Mouse (Mus musculus) layer of hippocampus, postnatal 36 days (tissue): ENCODE results near the gene Twf1. TPM values are rescaled to one million over a fixed set of nuclear protein-coding genes. Genes with fewer than 3 reads are reported as not detected.
A peak's percentile ranks its signal among the peaks of the same experiment; 100 is the strongest.

Experiments used
- DNase-seq, 2 experiments: peaks; one replicate each; pipeline ENCODE4 v3.0.0; 2022
- total RNA-seq, 2 experiments: library from RNA; stranded (reverse); gene quantifications; 2 replicates each; pipeline ENCODE4 v1.2.3; 2021

Gene Twf1
- total RNA-seq, 2 experiments from 2014 or later: 48.7 to 64.7 TPM

DNA sequence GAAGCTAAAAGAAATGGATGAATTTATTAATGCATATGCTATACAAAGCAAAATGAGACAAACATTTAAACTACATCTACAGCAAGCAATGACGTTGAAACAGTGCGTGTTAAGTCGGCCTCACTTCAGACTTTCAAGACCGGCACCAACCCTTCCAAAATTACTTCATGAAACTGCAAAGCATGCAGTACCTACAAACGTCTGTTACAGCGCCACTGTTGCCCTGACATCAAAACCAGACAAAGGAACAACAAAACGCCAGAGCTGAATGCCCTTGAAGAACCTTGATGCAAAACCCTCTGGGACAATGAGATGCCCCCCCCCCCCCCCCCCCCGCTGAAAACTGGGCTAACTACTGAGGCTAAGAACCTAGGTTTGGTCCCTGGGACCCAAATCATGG lies 16.9 kb downstream of the Twf1 start:
- DNase-seq: no peak

DNA sequence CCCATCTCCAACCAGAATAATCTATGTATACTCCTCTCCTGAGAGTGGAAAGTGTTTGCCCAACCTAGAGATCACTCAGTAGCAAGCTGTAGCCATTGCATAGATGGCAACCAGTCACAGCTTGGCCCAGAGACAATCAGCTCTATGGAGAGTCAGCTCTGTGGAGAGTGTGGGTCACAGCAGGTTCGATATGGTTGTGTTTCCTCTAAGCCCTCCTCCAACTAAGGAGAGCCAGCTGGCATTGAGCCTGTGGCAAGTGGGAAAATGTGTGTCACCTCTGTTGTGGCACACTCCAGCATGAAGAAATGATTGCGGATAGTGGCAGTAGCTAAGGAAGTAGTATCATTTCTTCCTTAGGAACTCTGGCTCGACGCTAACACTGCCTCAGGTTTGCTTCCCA lies 18.2 kb downstream of the Twf1 start:
- no peak for DNase-seq

DNA sequence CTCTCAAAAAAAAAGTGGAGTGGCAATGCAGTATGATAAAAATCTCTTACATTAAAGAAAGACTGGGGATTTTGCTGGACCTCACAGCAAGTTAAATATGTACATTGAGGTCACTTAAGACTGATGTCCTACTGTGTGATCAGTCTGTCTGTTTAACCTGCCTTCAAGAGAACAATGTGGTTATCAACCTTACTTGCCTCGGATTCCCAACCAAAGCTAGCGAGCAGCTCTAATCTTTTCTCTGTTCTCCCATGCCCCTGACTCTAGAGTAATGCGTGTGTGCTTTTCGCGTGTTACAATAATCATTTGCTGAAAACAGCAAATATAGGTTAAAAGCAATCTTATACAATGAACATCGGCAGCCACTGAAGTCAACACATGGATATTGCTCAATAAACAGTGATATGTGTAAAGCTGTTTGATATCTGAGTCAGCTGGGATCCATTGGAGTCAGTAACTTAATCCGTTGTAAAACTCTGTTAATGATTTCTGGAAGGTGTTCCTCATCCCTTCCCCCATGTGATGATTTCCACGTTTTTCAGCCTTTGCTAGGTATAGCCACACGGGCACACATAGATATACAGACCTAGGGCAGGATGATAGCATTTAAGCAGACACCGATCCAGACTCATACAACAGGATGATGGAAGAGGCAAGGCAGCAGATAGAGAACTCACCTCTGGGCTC lies 21.1 kb downstream of the Twf1 start:
- DNase-seq: no peak

DNA sequence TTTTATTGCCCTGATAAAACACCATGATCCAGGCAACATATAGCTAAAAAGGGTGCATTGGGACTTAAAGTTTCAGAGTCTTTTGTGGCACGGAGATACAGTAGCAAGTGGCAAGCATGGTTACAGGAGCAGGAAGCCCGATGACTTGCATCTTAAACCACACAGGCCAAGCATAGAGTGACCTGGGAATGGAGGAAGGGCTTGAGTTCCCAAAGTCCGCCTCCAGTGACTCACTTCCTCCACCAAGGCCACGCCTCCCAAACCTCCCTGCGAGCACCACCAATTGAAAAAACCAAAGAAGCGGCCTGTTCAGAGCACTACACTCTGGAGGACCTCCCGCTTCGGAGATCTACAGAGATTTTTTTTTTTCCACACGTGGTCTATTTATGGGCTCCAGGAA lies 23.8 kb downstream of the Twf1 start:
- DNase-seq: no peak

DNA sequence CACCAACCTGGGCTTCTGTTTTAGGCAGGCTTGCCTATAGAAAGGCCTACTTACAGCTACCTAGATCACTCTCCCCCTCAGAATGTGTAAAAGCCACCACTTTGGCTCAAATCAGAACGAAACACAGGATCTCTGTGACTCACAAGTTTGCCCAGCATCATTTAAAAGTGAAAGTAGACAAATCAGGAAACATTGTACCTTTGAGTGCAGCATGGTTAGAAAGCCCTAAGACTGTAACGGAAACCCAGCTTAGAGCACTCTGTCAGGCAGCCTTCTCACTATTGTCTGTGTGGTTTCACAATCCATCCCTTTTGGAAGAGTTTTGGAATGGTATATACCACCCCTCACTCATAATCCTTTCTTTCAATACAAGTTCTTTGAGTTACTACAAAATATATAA lies 24.8 kb downstream of the Twf1 start:
- no peak for DNase-seq

DNA sequence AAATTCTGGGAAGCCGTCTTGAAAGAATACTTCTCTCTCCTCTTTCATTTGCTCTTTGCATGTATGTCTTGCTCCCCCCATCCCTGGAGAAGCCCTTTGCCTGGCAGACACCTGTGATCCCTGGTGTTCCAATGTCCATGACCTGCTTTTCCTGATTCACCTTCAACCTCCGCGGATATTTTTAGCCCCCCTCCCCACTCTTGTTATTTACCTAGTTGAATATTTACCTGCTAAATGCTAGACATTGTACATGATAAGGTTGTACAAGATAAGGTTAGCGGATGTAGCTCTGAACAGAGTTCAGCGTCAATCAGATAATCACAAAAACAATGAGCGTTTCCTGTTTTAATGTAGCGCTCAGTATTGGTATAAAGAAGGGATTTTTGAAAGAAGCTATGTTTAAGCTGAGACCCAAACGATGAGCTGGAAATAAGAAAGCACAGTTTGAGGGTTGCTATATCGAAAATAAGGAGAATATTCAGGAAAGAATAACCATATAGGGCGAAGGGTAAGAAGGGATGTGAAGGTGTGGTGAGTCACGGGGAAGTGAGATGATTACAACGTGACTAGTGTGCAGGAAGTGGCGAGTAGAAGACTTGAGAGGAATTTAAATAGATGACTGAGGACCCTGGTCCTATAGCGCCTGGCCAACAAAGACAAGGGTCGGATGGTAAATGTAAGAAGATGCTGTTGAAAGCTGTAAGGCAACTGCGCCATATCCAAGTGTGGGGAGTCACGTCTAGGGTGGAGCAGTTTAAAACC lies 30.6 kb downstream of the Twf1 start:
- no peak for DNase-seq

DNA sequence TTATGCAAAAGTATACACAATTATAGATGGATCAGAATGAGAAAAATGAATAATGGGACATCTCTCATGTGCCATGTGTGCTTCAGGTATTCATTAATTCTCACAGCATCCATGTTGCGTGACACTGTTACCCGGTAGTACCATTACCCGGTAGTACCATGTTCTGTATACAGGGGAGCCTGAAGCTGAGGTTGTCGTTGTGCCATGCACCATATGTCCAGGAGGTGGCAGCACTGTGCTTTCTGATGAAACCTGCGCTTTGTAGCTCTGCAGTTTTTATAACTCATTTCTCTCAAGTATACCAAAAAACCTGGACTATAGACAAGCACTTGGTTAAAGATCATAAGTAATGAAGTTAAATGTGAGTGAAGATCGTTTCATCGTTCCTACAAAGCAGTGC lies 32.2 kb downstream of the Twf1 start:
- peak; percentile 81 to 87 for DNase-seq

DNA sequence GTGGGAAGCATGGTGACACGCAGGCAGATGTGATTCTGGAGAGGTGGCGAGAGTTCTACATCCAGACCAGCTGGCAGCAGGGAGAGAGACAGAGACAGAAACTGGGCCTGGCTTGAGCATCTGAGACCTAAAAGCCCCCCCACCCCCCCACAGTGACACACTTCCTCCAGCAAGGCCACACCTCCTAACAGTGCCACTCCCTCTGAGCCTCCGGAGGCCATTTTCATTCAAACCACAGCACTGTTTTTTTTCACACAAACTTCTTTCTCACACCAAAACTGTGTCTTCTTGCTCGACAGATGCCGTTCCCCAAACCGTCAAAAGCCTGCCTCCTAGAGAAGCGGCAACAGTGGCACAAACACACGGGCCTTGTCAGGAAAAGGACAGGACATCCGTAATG lies 36.2 kb downstream of the Twf1 start:
- no peak for DNase-seq

DNA sequence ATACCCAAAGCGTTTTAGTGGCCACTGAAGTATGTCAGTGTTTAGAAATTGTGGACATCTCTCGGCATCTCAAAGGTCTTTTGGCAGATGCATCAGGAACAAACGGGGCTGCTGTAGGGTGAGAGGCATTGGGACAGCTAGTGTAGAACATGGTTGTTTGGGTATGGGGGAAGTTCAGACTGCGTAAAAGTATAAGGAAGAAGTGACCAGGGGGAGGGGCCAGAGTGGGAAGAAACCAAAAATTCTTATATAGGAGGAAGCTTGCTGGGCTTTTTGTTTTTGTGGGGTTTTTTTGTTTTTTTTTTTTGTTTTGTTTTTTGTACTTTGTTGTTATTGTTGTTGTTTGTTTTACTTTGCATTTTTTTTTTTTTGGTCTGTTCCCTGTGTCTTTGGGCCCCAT lies 44.8 kb downstream of the Twf1 start:
- no peak for DNase-seq

DNA sequence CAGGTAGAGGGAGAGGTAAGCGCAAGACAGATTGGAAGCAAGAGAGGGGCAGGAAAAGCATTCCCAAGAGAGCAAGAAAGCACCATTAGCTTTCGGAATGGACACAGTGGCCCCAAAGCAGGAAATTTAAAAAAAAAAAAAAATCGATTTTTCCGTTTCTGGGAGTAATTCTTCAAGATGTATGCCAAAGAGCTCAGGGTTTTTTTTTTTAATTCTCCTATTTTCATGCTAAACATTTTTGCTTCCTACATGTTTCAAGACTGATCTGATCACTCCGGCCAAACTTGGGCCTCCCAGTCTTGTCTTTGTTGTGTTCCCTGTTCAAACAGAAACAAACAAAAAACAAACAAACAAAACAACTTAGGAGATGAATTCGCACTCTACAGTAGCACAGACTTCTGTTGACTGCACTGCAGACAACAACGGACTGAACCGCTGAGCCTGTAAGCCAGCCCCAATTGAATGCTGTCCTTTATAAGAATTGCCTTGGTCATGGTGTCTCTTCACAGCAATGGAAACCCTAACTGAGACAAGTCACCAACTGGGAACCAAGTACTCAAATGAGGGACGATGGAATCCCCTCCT lies 45.5 kb downstream of the Twf1 start:
- no peak for DNase-seq

DNA sequence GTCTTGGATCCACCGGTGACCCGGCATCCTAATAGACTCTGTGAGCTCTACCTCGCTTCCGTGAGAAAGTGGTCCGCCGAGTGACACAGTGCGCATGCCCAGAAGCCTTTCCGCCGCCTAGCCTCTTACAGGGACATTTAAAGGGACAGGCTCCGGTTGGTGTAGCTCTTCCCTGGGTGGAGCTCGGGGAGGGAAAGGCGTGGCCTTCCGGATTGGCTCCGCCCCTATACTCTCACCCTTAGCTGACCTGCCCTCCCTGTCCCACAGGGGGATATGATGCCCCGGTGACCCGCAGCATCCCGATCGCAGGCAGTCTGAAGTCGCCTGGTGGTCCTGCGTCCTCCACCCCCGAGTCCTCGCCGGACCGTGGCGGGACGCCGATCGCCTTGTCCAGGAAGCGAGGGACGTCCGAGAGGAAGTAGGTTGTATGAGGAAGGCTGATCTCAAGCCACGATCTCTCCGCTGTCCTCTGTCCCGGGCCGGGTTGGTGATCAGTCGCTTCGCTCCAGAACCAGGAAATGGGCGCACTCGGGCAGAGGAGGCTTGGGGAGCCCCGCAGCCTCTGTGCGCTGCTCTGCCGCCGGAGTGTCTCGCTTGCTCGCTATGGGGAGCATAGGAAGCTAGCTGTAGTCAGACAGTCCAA lies 46.2 kb downstream of the Twf1 start, which contains the start of the genes Pus7l and Irak4:
TSS of gene Pus7l (minus strand) at position 139 of the 643 bp plus-strand sequence.
TSS of gene Irak4 (plus strand) at position 235 of the 643 bp plus-strand sequence.
- DNase-seq: peak; percentile 88 to 91

DNA sequence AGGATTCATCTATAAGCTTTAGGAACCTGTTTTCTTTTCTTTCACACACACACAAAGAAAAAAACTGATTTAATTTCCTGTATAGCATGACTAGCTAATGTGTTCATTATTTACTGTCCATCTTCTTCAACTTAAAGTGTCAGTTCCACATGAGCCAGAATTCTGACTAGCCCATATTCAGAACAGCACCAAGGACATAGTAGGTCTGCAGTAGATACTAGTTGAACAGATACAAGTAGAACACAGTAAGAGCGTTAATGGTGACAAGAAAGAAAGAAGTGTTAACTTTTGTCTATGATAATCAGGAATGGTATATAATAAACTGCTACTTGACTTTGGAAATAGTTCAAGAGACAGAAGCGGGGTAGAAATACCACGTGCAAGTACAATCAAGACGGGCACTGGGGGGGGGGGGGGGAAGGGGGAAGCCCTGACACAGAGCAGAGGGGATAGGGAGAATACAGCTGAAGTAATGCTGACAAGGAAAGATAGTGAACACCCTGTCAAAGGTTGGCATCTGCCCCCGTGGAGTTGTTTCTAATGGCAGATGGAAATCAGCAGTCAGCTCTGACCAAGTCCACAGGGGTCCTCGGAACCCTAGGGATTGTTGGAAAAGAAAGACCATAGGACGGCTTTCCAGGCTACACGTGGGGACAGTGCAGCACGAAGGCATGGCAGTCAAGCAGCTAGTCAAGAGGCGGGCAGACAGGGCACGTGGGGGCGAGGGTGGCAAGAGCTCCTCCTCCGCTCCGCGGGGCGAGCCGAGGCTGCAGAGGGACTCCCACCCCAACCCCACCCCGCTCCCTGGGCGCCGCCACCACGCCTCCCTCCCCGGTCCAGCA lies 46.9 kb downstream of the Twf1 start:
- DNase-seq: no peak

DNA sequence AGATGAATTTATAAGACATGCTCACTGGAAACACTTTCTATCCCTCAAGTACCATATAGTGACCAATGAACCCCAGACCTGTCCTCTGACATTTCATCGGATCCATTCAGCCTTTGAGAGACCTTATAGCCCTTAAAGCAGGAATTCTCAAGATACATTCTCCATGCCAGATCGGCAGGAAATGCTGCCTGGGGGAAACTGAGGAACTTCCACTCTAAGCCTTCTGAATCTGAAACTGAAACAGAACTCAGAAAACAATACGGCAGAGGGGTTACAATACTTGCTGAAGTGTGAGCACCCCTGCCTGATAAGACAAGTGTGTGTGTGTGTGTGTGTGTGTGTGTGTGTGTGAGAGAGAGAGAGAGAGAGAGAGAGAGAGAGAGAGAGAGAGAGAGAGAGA lies 50.4 kb downstream of the Twf1 start:
- DNase-seq: no peak

DNA sequence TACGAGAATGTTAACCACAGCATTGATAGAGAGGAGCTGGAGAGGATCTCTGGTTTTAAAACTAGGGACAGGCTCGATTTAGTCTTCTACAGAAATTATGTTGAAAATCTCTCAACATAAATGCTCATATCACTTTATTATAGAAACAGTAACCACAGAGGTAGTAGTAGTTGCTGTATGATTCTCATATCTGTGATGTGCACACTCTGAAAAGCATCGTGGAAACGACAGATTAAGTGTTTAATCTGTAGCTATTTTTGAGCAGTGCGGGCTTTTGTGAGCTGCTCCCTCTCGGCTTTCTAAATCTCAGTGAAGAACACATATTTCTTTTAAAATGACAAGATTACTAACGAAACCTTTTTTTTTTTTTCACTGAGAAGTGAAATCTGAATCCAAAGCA lies 54.2 kb downstream of the Twf1 start:
- no peak for DNase-seq

DNA sequence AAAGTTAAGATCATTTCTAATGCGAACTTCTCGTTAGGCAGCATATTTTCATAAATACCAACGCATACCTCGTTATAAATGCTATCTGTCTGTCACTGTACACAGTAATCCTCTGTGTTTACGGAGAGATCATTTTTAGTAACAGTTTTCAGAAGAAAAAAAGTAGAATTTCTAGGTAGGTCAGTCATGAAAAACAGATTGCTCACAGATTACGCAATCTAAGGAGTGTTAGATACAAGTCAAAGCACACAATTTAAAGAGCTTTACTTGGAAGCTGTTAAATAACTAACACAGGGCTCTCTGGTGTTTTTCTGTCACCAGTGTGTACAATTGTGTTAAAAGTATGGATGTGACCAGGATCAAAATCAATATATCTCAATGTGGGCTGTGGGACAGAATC lies 56.7 kb downstream of the Twf1 start:
- no peak for DNase-seq

DNA sequence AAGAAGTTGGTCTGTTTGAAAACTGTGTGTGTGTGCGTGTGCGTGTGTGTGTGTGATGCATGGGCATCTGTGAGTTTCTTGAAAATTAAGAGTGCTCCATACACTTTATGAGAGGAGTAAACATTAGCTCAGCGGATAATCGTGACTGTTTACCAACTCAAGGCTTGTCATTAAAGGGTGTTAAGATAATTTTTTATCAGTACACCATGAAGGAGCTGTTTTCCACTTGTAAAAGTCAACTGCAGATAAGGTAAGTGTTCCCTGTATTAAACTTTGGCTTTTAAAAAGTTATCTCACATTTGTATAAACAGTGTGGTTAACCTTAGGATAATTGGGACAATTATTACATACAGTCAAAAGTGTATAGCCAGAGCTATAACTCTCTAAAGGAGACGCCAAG lies 57.4 kb downstream of the Twf1 start:
- no peak for DNase-seq

DNA sequence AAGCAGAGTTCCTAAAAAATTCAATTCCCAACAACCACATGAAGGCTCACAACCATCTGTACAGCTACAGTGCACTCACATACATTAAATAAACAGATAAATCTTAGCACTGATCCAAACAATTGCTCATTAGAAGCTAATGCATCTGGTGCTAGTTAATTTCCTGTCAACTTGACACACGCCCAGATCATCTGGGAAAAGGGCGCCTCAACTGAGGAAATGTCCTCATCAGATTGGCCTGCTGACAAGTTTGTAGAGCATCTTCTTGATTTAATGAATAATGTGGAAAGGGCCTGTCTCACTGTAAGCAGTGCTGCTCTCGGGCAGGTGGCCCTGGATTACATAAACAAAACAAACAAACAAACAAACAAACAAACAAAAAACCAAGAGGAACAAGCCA lies 59.2 kb downstream of the Twf1 start:
- DNase-seq: no peak

Other genes starting within 250 kb of the Twf1 start
- 10 to 100 TPM; 12.0 to 16.3 TPM for gene Adamts20, start 124.5 kb downstream of the Twf1 start, total RNA-seq
- 1 to 10 TPM; 3.5 to 3.9 TPM for gene Pus7l, start 46.3 kb downstream of the Twf1 start, total RNA-seq
- gene Irak4, start 46.2 kb downstream of the Twf1 start, total RNA-seq: 1 to 10 TPM; 1.8 to 2.3 TPM
- 1 to 10 TPM; 7.5 to 9.8 TPM for gene Tmem117, start 39.3 kb upstream of the Twf1 start, total RNA-seq